Comparison of ENCODE assay signal across 32 mouse cellular contexts in genomic region chr12:111085579-111085978, GRCm38 (mm10).
"Had no signal": no experiment of that assay in that cellular context is flagged by ENCODE, and none has a peak within 500 bp of the region (broad histone marks: within the 10 kb centered on the region; RNA-seq: fewer than 3 reads in every experiment).

No protein-coding gene starts in this region.

- H3K4me1 ChIP-seq: limb, embryonic 10.5 days; lung, embryonic 15.5 days had no signal

- H3K36me3 ChIP-seq: midbrain, embryonic 15.5 days had no signal

- H3K9me3 ChIP-seq: limb, embryonic 10.5 days; limb, embryonic 12.5 days; limb, embryonic 13.5 days; limb, embryonic 15.5 days; liver, embryonic 12.5 days; liver, embryonic 13.5 days; liver, embryonic 15.5 days; lung, embryonic 15.5 days; midbrain, embryonic 10.5 days; midbrain, embryonic 12.5 days; midbrain, embryonic 13.5 days; midbrain, embryonic 15.5 days; neural tube, embryonic 12.5 days had no signal

- H3K9ac ChIP-seq: limb, embryonic 12.5 days; limb, embryonic 13.5 days; limb, embryonic 15.5 days; liver, embryonic 12.5 days; liver, embryonic 13.5 days; liver, embryonic 14.5 days; liver, embryonic 15.5 days; liver, postnatal 0 days; lung, embryonic 14.5 days; lung, embryonic 15.5 days; midbrain, embryonic 12.5 days; midbrain, embryonic 13.5 days; midbrain, embryonic 15.5 days; neural tube, embryonic 12.5 days had no signal

- H3K27me3 ChIP-seq: limb, embryonic 12.5 days; limb, embryonic 13.5 days; limb, embryonic 15.5 days; liver, embryonic 12.5 days; liver, embryonic 13.5 days; liver, embryonic 15.5 days; lung, embryonic 15.5 days; megakaryocyte, embryonic 14.5 days; midbrain, embryonic 12.5 days; midbrain, embryonic 13.5 days; midbrain, embryonic 15.5 days; neural tube, embryonic 12.5 days had no signal

- ATAC-seq: liver, embryonic 12.5 days; liver, postnatal 0 days; lung, postnatal 0 days; midbrain, embryonic 13.5 days; midbrain, embryonic 15.5 days; midbrain, embryonic 16.5 days had no signal

- DNase-seq: left cerebral cortex, postnatal 4 days; liver; liver, embryonic 13.5 days; liver, postnatal 0 days; lung, adult 18-20 months; lung, adult 2 months; lung, embryonic 14.5 days; lung, postnatal 10 days; lung, postnatal 14 days; lung, postnatal 36 days; lung, postnatal 4 days; midbrain, embryonic 14.5 days had no signal

- H3K27ac ChIP-seq: limb, embryonic 10.5 days; limb, embryonic 12.5 days; limb, embryonic 13.5 days; limb, embryonic 15.5 days; liver, embryonic 12.5 days; liver, embryonic 13.5 days; liver, embryonic 14.5 days; liver, embryonic 15.5 days; lung, embryonic 15.5 days; macrophage; midbrain, embryonic 10.5 days; midbrain, embryonic 12.5 days; midbrain, embryonic 13.5 days; midbrain, embryonic 15.5 days; neural tube, embryonic 12.5 days had no signal

- H3K4me3 ChIP-seq: limb, embryonic 10.5 days; limb, embryonic 12.5 days; limb, embryonic 13.5 days; limb, embryonic 15.5 days; liver, embryonic 12.5 days; liver, embryonic 13.5 days; liver, embryonic 15.5 days; lung, embryonic 15.5 days; megakaryocyte, embryonic 14.5 days; midbrain, embryonic 10.5 days; midbrain, embryonic 12.5 days; midbrain, embryonic 13.5 days; midbrain, embryonic 15.5 days; myocyte; neural tube, embryonic 12.5 days had no signal

- H3K4me2 ChIP-seq: limb, embryonic 12.5 days; limb, embryonic 13.5 days; limb, embryonic 15.5 days; liver, embryonic 11.5 days; liver, embryonic 12.5 days; liver, embryonic 13.5 days; liver, embryonic 15.5 days; lung, embryonic 14.5 days; lung, embryonic 15.5 days; midbrain, embryonic 11.5 days; midbrain, embryonic 12.5 days; midbrain, embryonic 13.5 days; midbrain, embryonic 15.5 days; neural tube, embryonic 12.5 days had no signal
